Mouse (Mus musculus) kidney, postnatal 0 days (tissue): Measurements from ENCODE around the gene Cyp4f40. TPM values are rescaled to one million over a fixed set of nuclear protein-coding genes. Genes with fewer than 3 reads are reported as not detected.
"Not testable (repeated sequence)": the region's sequence is repeated elsewhere in the genome, so short reads cannot be mapped to it uniquely, and the experiment has no call there.

ENCODE experiments used
- ATAC-seq: fragments of 200-750 bp; cut with Nextera tagmentation; replicated peaks from 2 replicates; pipeline ENCODE4 v1.8.0; 2017; ENCODE audit warnings: low read depth, moderate number of reproducible peaks, moderate TSS enrichment, moderate library complexity; ENCODE audit not compliant: low FRiP score
- DNase-seq: peaks from one replicate; pipeline ENCODE4 v3.0.0-alpha.2; 2016; ENCODE audit warnings: low spot score
- H3K27ac ChIP-seq: fragments of 300-500 bp; sonication (generic); 2 replicates; pipeline ENCODE4 v1.5.1; 2014; ENCODE audit warnings: mild to moderate bottlenecking
- H3K27me3 ChIP-seq: fragments of 300-500 bp; sonication (generic); 2 replicates; pipeline ENCODE4 v1.6.1; 2014; ENCODE audit warnings: low read length, mixed read lengths; ENCODE audit not compliant: insufficient read depth
- H3K36me3 ChIP-seq: fragments of 300-500 bp; sonication (generic); 2 replicates; pipeline ENCODE4 v1.6.1; 2014; ENCODE audit warnings: low read length, mixed read lengths; ENCODE audit not compliant: insufficient read depth
- H3K4me1 ChIP-seq: fragments of 300-500 bp; sonication (generic); replicated peaks from 2 replicates; pipeline ENCODE4 v1.6.1; 2014; ENCODE audit warnings: antibody characterized with exemption, low read length, mixed read lengths; ENCODE audit not compliant: insufficient read depth
- H3K4me2 ChIP-seq: fragments of 300-500 bp; sonication (generic); 2 replicates; pipeline ENCODE4 v1.6.1; 2014; ENCODE audit warnings: mild to moderate bottlenecking, low read length, moderate library complexity, mixed read lengths
- H3K4me3 ChIP-seq: fragments of 300-500 bp; sonication (generic); replicated peaks from 2 replicates; pipeline ENCODE4 v1.5.1; 2014; ENCODE audit warnings: low read depth, low read length
- H3K9ac ChIP-seq: fragments of 300-500 bp; sonication (generic); 2 replicates; pipeline ENCODE4 v1.6.1; 2014; ENCODE audit warnings: low read depth, low read length
- H3K9me3 ChIP-seq: fragments of 300-500 bp; sonication (generic); replicated peaks from 2 replicates; pipeline ENCODE4 v1.6.1; 2016; ENCODE audit warnings: low read length, inconsistent platforms, mixed read lengths
- CTCF ChIP-seq: IDR thresholded peaks from 2 replicates; pipeline ENCODE4 v1.5.1; 2016; ENCODE audit warnings: antibody characterized with exemption, low read depth, mild to moderate bottlenecking, moderate library complexity
- WGBS: fragments of 180-500 bp; shearing (Covaris S2); extraction: QIAGEN DNeasy Blood & Tissue Kit; methylation state at CpG from one replicate; pipeline ENCODE4 v1.1.7; 2014; 5-methylcytosine and 5-hydroxymethylcytosine counted together
- polyA plus RNA-seq: library from polyadenylated mRNA; unstranded; fragments of >200 nt; fragmentation: Nextera tagmentation; extraction: Ambion mirVana; gene quantifications from 2 replicates; pipeline ENCODE4 v1.2.1, GENCODE M21; 2015

Gene Cyp4f40
- polyA plus RNA-seq, 1 experiment from 2014 or later = 0.05 TPM

GRCm38 (mm10) chr17:32631936-32632335 lies 26.8 kb upstream of the Cyp4f40 start:
- WGBS = 81% methylated on average over 3 of the region's 3 CpGs
- TF ChIP-seq CTCF = no peak
- no peak for ATAC-seq

GRCm38 (mm10) chr17:32634242-32634971 lies 24.3 kb upstream of the Cyp4f40 start:
- H3K36me3 ChIP-seq, H3K27me3 ChIP-seq, H3K27ac ChIP-seq, DNase-seq, H3K9me3 ChIP-seq, H3K4me1 ChIP-seq, ATAC-seq: not testable (repeated sequence)
- 85% methylated on average over 9 of the region's 9 CpGs for WGBS
- Histone ChIP-seq H3K4me3 (peak overlapping the region; percentile 18; the same call in 1 of the 2 replicates), H3K9ac (peak overlapping the region; percentile 35; the same call in 1 of the 2 replicates), H3K4me2 (peak overlapping the region; percentile 56)

More at GRCm38 (mm10) chr17:32631936-32632335, 26.8 kb upstream of the Cyp4f40 start:
- Histone ChIP-seq H3K9me3 (no peaks in the 10 kb centered on the region), H3K4me3 (no peak overlapping the region), H3K9ac (no peak overlapping the region), H3K4me1 (no peaks in the 10 kb centered on the region), H3K4me2 (no peak overlapping the region), H3K36me3 (no peaks in the 10 kb centered on the region), H3K27ac (no peak overlapping the region), H3K27me3 (no peaks in the 10 kb centered on the region)
- DNase-seq = no peak

GRCm38 (mm10) chr17:32634972-32635314 lies 23.8 kb upstream of the Cyp4f40 start:
- DNase-seq (peak; percentile 83), ATAC-seq (peak; percentile 66; the same call in 1 of the 2 replicates)
- WGBS = 4% methylated on average over 17 of the region's 17 CpGs
- H3K27me3 ChIP-seq = no peaks in the 10 kb centered on the region
- no peaks in the 10 kb centered on the region for H3K9me3 ChIP-seq
- no peaks in the 10 kb centered on the region for H3K36me3 ChIP-seq
- peak overlapping the region; percentile 35; the same call in 1 of the 2 replicates for H3K9ac ChIP-seq
- TF ChIP-seq CTCF = peak; percentile 97
- peak overlapping the region; percentile 56 for H3K4me2 ChIP-seq
- peak overlapping the region; percentile 18; the same call in 1 of the 2 replicates for H3K4me3 ChIP-seq
- H3K4me1 ChIP-seq = no peaks in the 10 kb centered on the region
- no peak overlapping the region for H3K27ac ChIP-seq

GRCm38 (mm10) chr17:32636341-32636740 lies 22.4 kb upstream of the Cyp4f40 start:
- H3K9ac ChIP-seq = no peak overlapping the region
- no peak overlapping the region for H3K4me2 ChIP-seq
- WGBS = 51% methylated on average over 3 of the region's 3 CpGs
- no peak overlapping the region for H3K4me3 ChIP-seq
- no peak overlapping the region for H3K27ac ChIP-seq
- no peaks in the 10 kb centered on the region for H3K27me3 ChIP-seq
- DNase-seq (peak; percentile 7), ATAC-seq (no peak)
- no peaks in the 10 kb centered on the region for H3K9me3 ChIP-seq
- no peak for TF ChIP-seq CTCF
- no peaks in the 10 kb centered on the region for H3K4me1 ChIP-seq
- H3K36me3 ChIP-seq = no peaks in the 10 kb centered on the region

- Histone ChIP-seq H3K9ac (no peak overlapping the region), H3K9me3 (no peaks in the 10 kb centered on the region), H3K4me1 (no peaks in the 10 kb centered on the region), H3K36me3 (no peaks in the 10 kb centered on the region), H3K27me3 (no peaks in the 10 kb centered on the region), H3K4me3 (no peak overlapping the region), H3K27ac (no peak overlapping the region), H3K4me2 (no peak overlapping the region)
- WGBS = 79% methylated on average over 2 of the region's 2 CpGs
- DNase-seq (no peak), ATAC-seq (no peak)
- no peak for TF ChIP-seq CTCF
These were observed 21.5 kb upstream of the Cyp4f40 start for GRCm38 (mm10) chr17:32637151-32637550.

- H3K9ac ChIP-seq = no peak overlapping the region
- no peaks in the 10 kb centered on the region for H3K4me1 ChIP-seq
- no peaks in the 10 kb centered on the region for H3K27me3 ChIP-seq
- no peak overlapping the region for H3K27ac ChIP-seq
- no peak for TF ChIP-seq CTCF
- ATAC-seq (no peak), DNase-seq (no peak)
- no peak overlapping the region for H3K4me2 ChIP-seq
- no peaks in the 10 kb centered on the region for H3K36me3 ChIP-seq
- 87% methylated on average over 4 of the region's 4 CpGs for WGBS
- H3K4me3 ChIP-seq = no peak overlapping the region
- no peaks in the 10 kb centered on the region for H3K9me3 ChIP-seq
These were observed 12.1 kb upstream of the Cyp4f40 start for GRCm38 (mm10) chr17:32646631-32647030.
